ENCODE assay signal across 8 mouse cellular contexts in the genomic region with DNA sequence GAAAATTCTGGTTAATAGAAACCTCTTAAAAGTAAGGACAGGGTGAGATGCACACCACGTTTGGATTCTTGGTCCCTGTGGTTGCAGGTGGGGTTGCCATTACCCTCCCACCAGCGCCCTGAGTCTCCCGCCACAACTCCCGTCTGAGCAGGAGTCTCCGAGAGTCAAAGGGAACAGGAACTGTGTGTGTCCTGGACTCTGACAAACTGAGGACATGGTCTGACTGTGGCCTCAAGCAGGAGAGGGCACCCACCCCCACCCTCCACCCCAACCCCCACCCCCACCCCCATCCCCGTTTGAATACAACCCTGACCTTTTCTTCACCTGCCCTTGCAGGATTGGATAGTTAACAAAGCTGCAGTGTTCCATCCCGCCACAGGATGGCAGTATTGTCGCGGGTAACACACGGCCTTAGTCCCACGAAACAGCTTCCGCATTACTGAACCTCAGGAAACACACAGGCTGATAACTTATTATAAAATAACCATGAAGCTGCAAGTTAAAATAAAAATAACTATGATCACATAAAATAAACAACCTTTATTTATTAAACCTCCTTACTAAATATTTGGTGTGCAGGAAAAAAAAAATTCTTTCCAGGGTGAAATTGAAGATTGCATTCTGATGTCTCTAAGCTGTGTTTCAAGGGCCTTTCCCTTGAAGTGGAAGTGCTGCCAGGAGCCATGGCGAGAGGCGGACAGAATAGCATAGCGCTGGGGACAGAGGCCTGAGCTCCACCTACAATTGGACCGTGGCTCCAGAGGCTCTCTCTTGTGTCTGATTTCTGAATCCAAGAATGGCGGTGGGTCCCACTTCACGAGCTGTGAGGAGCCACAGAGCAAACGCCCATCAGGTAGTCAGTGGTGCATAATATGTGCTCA.
DNase-seq lines count a peak whose midpoint lies in the region; ATAC-seq lines count a peak whose summit lies in the region.

No protein-coding gene starts in this region.

- DNase-seq in Muller cell, postnatal 12 days (ENCODE audit: inconsistent ontology term): peak; percentile 49
- DNase-seq in cerebellum, adult 8-10 months: peak; percentile 47
- DNase-seq in frontal cortex, postnatal 14 days (ENCODE audit: low spot score in 2 of 2): peak; percentile 48 to 72
- DNase-seq in layer of hippocampus, postnatal 25 days (ENCODE audit: extremely low spot score in 1 of 2, low spot score in 1 of 2): peak; percentile 57 to 78
- DNase-seq in lung, postnatal 4 days: peak; percentile 66 to 83
- DNase-seq in retina, postnatal 7 days (ENCODE audit: low read depth, low spot score): peak; percentile 67
- peak; percentile 77 for DNase-seq in urinary bladder, postnatal 14 days (ENCODE audit: low spot score)

- H3K4me3 ChIP-seq in hindbrain, embryonic 13.5 days: no peak overlapping the region

- peaks cover 5% of the 10 kb centered on the region; the same call in 1 of the 2 replicates for H3K4me1 ChIP-seq in hindbrain, embryonic 13.5 days (replicated peaks)

- WGBS in hindbrain, embryonic 13.5 days: 20% methylated on average over 19 of the region's 19 CpGs

- no peaks in the 10 kb centered on the region for H3K9me3 ChIP-seq in hindbrain, embryonic 13.5 days

- peak; percentile 41; the same call in 1 of the 2 replicates for ATAC-seq in hindbrain, embryonic 13.5 days (ENCODE audit: low FRiP score)

- no peak overlapping the region for H3K4me2 ChIP-seq in hindbrain, embryonic 13.5 days

- H3K27me3 ChIP-seq in hindbrain, embryonic 13.5 days: peaks cover 12% of the 10 kb centered on the region; the same call in 1 of the 2 replicates

- H3K27ac ChIP-seq in hindbrain, embryonic 13.5 days: no peak overlapping the region

- no peaks in the 10 kb centered on the region for H3K36me3 ChIP-seq in hindbrain, embryonic 13.5 days

- H3K9ac ChIP-seq in hindbrain, embryonic 13.5 days: no peak overlapping the region
